In genomic region chr7:37270841-37271240, GRCm38 (mm10) we compare ENCODE assay signal across 28 mouse cellular contexts.
"Had no signal": no experiment of that assay in that cellular context is flagged by ENCODE, and none has a peak within 500 bp of the region (broad histone marks: within the 10 kb centered on the region; RNA-seq: fewer than 3 reads in every experiment).

No protein-coding gene starts in this region.

- H3K4me2 ChIP-seq: embryonic facial prominence, embryonic 12.5 days; embryonic facial prominence, embryonic 13.5 days; embryonic facial prominence, embryonic 15.5 days; forebrain, embryonic 12.5 days; forebrain, embryonic 13.5 days; forebrain, embryonic 15.5 days had no signal

- H3K27ac ChIP-seq: embryonic facial prominence, embryonic 10.5 days; embryonic facial prominence, embryonic 12.5 days; embryonic facial prominence, embryonic 13.5 days; embryonic facial prominence, embryonic 15.5 days; forebrain, embryonic 10.5 days; forebrain, embryonic 12.5 days; forebrain, embryonic 13.5 days; forebrain, embryonic 15.5 days; gastrocnemius, adult 2 months; heart, adult 2 months had no signal

- DNase-seq: cerebellum, adult 2 months; cerebellum, adult 8-10 months; cerebellum, adult 9-10 months; cerebellum, adult 9-11 months; cerebellum, postnatal 10 days; cerebellum, postnatal 14 days; cerebellum, postnatal 25 days; cerebellum, postnatal 36 days; embryo, embryonic 11 days; forebrain, postnatal 0 days; gastrocnemius, adult 2 months; gastrocnemius, postnatal 10 days; gastrocnemius, postnatal 14 days; gastrocnemius, postnatal 25 days; gastrocnemius, postnatal 36 days; heart, adult 18-20 months; heart, adult 2 months had no signal

- H3K36me3 ChIP-seq: embryonic facial prominence, embryonic 10.5 days; embryonic facial prominence, embryonic 12.5 days; embryonic facial prominence, embryonic 13.5 days; embryonic facial prominence, embryonic 15.5 days; forebrain, embryonic 10.5 days; forebrain, embryonic 12.5 days; forebrain, embryonic 15.5 days had no signal

- H3K4me1 ChIP-seq: embryonic facial prominence, embryonic 10.5 days; embryonic facial prominence, embryonic 12.5 days; embryonic facial prominence, embryonic 13.5 days; embryonic facial prominence, embryonic 15.5 days; forebrain, embryonic 10.5 days; forebrain, embryonic 12.5 days; forebrain, embryonic 13.5 days; forebrain, embryonic 15.5 days had no signal

- H3K9ac ChIP-seq: embryonic facial prominence, embryonic 12.5 days; embryonic facial prominence, embryonic 13.5 days; embryonic facial prominence, embryonic 15.5 days; forebrain, embryonic 12.5 days; forebrain, embryonic 13.5 days; forebrain, embryonic 15.5 days; forebrain, postnatal 0 days had no signal

- H3K9me3 ChIP-seq: embryonic facial prominence, embryonic 12.5 days; embryonic facial prominence, embryonic 15.5 days; forebrain, embryonic 13.5 days; forebrain, embryonic 15.5 days had no signal

- H3K27me3 ChIP-seq: embryonic facial prominence, embryonic 12.5 days; embryonic facial prominence, embryonic 15.5 days; forebrain, embryonic 12.5 days; forebrain, embryonic 13.5 days; forebrain, embryonic 15.5 days had no signal

- ATAC-seq: forebrain, embryonic 13.5 days; forebrain, embryonic 14.5 days; forebrain, embryonic 15.5 days; forebrain, embryonic 16.5 days; forebrain, postnatal 0 days had no signal

- H3K4me3 ChIP-seq: embryonic facial prominence, embryonic 10.5 days; embryonic facial prominence, embryonic 12.5 days; embryonic facial prominence, embryonic 13.5 days; embryonic facial prominence, embryonic 15.5 days; erythroblast, embryonic 14.5 days; forebrain, embryonic 10.5 days; forebrain, embryonic 12.5 days; forebrain, embryonic 13.5 days; forebrain, embryonic 15.5 days; gastrocnemius, adult 2 months; heart, adult 2 months had no signal
